Mouse (Mus musculus) forebrain, postnatal 0 days (tissue): ENCODE measurements at regions not wholly inside any gene's neighbourhood (a gene's known extent, or its start where the extent isn't known, plus 50 kb on each side); places are given as distances from the start of the nearest gene placed in this dataset.

ENCODE experiments used
- ATAC-seq: fragments of 200-750 bp; cut with Nextera tagmentation; 2 replicates; pipeline ENCODE4 v1.8.0; 2017; ENCODE audit warnings: mild to moderate bottlenecking, moderate library complexity
- DNase-seq: peaks from one replicate; pipeline ENCODE4 v3.0.0-alpha.2; 2015
- H3K27ac ChIP-seq: fragments of 300-500 bp; sonication (generic); 2 replicates; pipeline ENCODE4 v1.5.1; 2014; ENCODE audit warnings: low read depth, mild to moderate bottlenecking, antibody characterized with exemption, low read length, moderate library complexity, mixed read lengths
- H3K27me3 ChIP-seq: fragments of 300-500 bp; sonication (generic); 2 replicates; pipeline ENCODE4 v1.6.1; 2014; ENCODE audit warnings: mild to moderate bottlenecking, low read length, mixed read lengths; ENCODE audit not compliant: insufficient read depth
- H3K36me3 ChIP-seq: fragments of 300-500 bp; sonication (generic); 2 replicates; pipeline ENCODE4 v1.6.1; 2014; ENCODE audit warnings: mild to moderate bottlenecking, moderate library complexity; ENCODE audit not compliant: insufficient read depth
- H3K4me1 ChIP-seq: fragments of 300-500 bp; sonication (generic); 2 replicates; pipeline ENCODE4 v1.6.1; 2014; ENCODE audit warnings: antibody characterized with exemption; ENCODE audit not compliant: insufficient read depth
- H3K4me2 ChIP-seq: fragments of 300-500 bp; sonication (generic); 2 replicates; pipeline ENCODE4 v1.6.1; 2014; ENCODE audit warnings: low read depth, mild to moderate bottlenecking, moderate library complexity
- H3K4me3 ChIP-seq: fragments of 300-500 bp; sonication (generic); 2 replicates; pipeline ENCODE4 v1.5.1; 2014; ENCODE audit warnings: low read depth, low read length, mixed read lengths
- H3K9ac ChIP-seq: fragments of 300-500 bp; sonication (generic); 2 replicates; pipeline ENCODE4 v1.6.1; 2014; ENCODE audit warnings: mild to moderate bottlenecking
- H3K9me3 ChIP-seq: fragments of 300-500 bp; sonication (generic); 2 replicates; pipeline ENCODE4 v1.6.1; 2016; ENCODE audit warnings: low read length
- CTCF ChIP-seq: sonication (generic); IDR thresholded peaks from 2 replicates; pipeline ENCODE4 v1.5.1; 2016; ENCODE audit warnings: antibody characterized with exemption, control low read depth, low read depth
- WGBS: fragments of 180-500 bp; shearing (Covaris S2); extraction: QIAGEN DNeasy Blood & Tissue Kit; methylation state at CpG from one replicate; pipeline ENCODE4 v1.1.7; 2014; 5-methylcytosine and 5-hydroxymethylcytosine counted together

DNA sequence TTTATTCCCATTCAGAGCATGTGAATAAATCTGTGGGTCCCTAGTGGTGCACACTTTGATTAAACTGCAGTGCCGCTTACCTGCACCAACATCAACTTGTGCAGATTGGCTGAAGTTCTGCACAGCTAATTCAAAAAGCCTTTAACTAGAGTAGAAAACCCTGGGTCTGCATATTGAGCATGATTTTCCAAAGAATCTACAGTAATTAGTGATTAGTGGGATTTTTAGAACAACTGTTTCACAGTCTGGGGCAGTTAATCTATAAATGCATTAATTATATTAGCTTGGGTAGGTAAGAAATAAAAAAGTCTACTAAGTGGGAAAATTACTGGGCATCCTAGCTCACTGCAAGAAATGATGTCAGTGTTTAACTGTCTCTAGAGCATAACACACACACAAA is 50.2 kb upstream of the Gm4737 start:
- H3K4me1 ChIP-seq: no peaks in the 10 kb centered on the region
- H3K27ac ChIP-seq: no peak overlapping the region
- no peak for TF ChIP-seq CTCF
- no peak for DNase-seq
- no peak overlapping the region for H3K4me2 ChIP-seq
- no peak overlapping the region for H3K4me3 ChIP-seq
- 37% methylated on average over 1 of the region's 1 CpGs for WGBS
- no peak overlapping the region for H3K9ac ChIP-seq
- H3K9me3 ChIP-seq: no peaks in the 10 kb centered on the region
- ATAC-seq: no peak
- H3K36me3 ChIP-seq: no peaks in the 10 kb centered on the region
- H3K27me3 ChIP-seq: no peaks in the 10 kb centered on the region
